Mouse (Mus musculus) C2C12 (cell line): ENCODE data around the gene Baiap2l1. TPM values are rescaled to one million over a fixed set of nuclear protein-coding genes. Genes with fewer than 3 reads are reported as not detected.

Experiments
- H3K27me3 ChIP-seq: one replicate; pipeline ENCODE4 v1.6.1; 2011; ENCODE audit not compliant: control insufficient read depth, insufficient read depth, insufficient read length
- H3K36me3 ChIP-seq: one replicate; pipeline ENCODE4 v1.6.1; 2011; ENCODE audit not compliant: control insufficient read depth, insufficient read depth
- H3K4me3 ChIP-seq: one replicate; pipeline ENCODE4 v1.5.1; 2011; ENCODE audit warnings: mild to moderate bottlenecking, control low read depth; ENCODE audit not compliant: poor library complexity, insufficient read depth, severe bottlenecking
- H3K79me2 ChIP-seq: one replicate; pipeline ENCODE4 v1.6.1; 2011; ENCODE audit not compliant: control insufficient read depth, insufficient read depth
- H3K79me3 ChIP-seq: one replicate; pipeline ENCODE4 v1.6.1; 2011; ENCODE audit warnings: low read depth, control low read depth
- H3ac ChIP-seq: one replicate; pipeline ENCODE3; 2011; ENCODE audit warnings: low read depth; ENCODE audit not compliant: control insufficient read depth, insufficient read length
- CEBPB ChIP-seq: IDR thresholded peaks from one replicate; pipeline ENCODE4 v1.6.1; 2011; ENCODE audit warnings: low read depth, mild to moderate bottlenecking, control low read depth, moderate library complexity
- CTCF ChIP-seq: IDR thresholded peaks from one replicate; pipeline ENCODE4 v1.5.1; 2011; ENCODE audit not compliant: control insufficient read depth, insufficient read depth, insufficient read length
- FOSL1 ChIP-seq: IDR thresholded peaks from one replicate; pipeline ENCODE4 v1.8.0; 2011; ENCODE audit warnings: mild to moderate bottlenecking, low read length; ENCODE audit not compliant: poor library complexity, insufficient read depth, severe bottlenecking
- MAX ChIP-seq: IDR thresholded peaks from one replicate; pipeline ENCODE4 v1.6.1; 2011; ENCODE audit warnings: mild to moderate bottlenecking, control low read depth
- MYOD1 ChIP-seq: IDR thresholded peaks from one replicate; pipeline ENCODE4 v1.6.1; 2011; ENCODE audit warnings: low read depth; ENCODE audit not compliant: control insufficient read depth, insufficient read length
- MYOG ChIP-seq: IDR thresholded peaks from one replicate; pipeline ENCODE4 v1.6.1; 2011; ENCODE audit not compliant: control insufficient read depth, insufficient read length; ENCODE audit errors: extremely low read depth
- USF1 ChIP-seq: IDR thresholded peaks from one replicate; pipeline ENCODE4 v1.6.1; 2011; ENCODE audit warnings: low read depth, mild to moderate bottlenecking, control low read depth, moderate library complexity
- polyA plus RNA-seq: library from polyadenylated mRNA; unstranded; fragments of >200 nt; fragmentation: generic; extraction: Trizol; gene quantifications from one replicate; pipeline ENCODE4 v1.2.1, GENCODE M21; 2012; ENCODE audit warnings: missing spikeins

Baiap2l1 gene
- polyA plus RNA-seq, 1 experiment, result 18.9 TPM

GRCm38 (mm10) chr5:144256888-144257287, 101.0 kb downstream of the Baiap2l1 start:
- Histone ChIP-seq H3K79me2 (peaks cover 66% of the 10 kb centered on the region), H3K36me3 (peaks cover 11% of the 10 kb centered on the region), H3K4me3 (peak overlapping the region; percentile 57), H3K27me3 (no peaks in the 10 kb centered on the region), H3K79me3 (peaks cover 57% of the 10 kb centered on the region), H3ac (peak overlapping the region; percentile 68)
- no peak for TF ChIP-seq USF1
- no peak for TF ChIP-seq MYOD1
- TF ChIP-seq FOSL1, result no peak
- no peak for TF ChIP-seq CEBPB

DNA sequence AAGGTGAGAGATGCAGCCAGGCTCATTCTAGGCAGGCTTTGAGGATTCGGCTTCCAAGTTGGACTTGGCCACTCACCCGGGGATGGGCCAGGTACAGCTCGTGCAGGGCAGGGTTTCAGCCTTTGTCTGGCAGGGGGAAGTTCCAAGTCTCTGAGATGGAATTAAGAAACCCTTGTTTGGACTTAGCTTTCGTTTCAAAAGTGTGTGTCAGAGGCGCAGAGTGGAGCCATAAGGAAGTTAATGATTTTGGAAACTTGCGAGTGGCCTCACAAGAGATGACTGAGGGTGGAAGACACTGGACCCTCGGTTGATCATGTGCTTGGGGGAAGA, 101.4 kb downstream of the Baiap2l1 start:
- Histone ChIP-seq H3ac (peak overlapping the region; percentile 73), H3K36me3 (peaks cover 11% of the 10 kb centered on the region), H3K79me2 (peaks cover 62% of the 10 kb centered on the region), H3K4me3 (peak overlapping the region; percentile 57), H3K27me3 (no peaks in the 10 kb centered on the region), H3K79me3 (peaks cover 54% of the 10 kb centered on the region)
- TF ChIP-seq CEBPB, result no peak
- TF ChIP-seq USF1, result no peak
- TF ChIP-seq CTCF, result no peak
- no peak for TF ChIP-seq MAX
- TF ChIP-seq MYOG, result no peak
- TF ChIP-seq FOSL1, result no peak
- TF ChIP-seq MYOD1, result no peak

GRCm38 (mm10) chr5:144255632-144256540, 102.0 kb downstream of the Baiap2l1 start:
- H3K79me3 ChIP-seq, result peaks cover 48% of the 10 kb centered on the region
- peaks cover 6% of the 10 kb centered on the region for H3K36me3 ChIP-seq
- H3K27me3 ChIP-seq, result no peaks in the 10 kb centered on the region

GRCm38 (mm10) chr5:144254811-144255631, 102.9 kb downstream of the Baiap2l1 start:
- H3K27me3 ChIP-seq, result no peaks in the 10 kb centered on the region
- H3K79me3 ChIP-seq, result peaks cover 42% of the 10 kb centered on the region
- peak overlapping the region; percentile 82 for H3ac ChIP-seq
- TF ChIP-seq MAX (no peak), MYOG (no peak), MYOD1 (no peak), FOSL1 (no peak), CTCF (no peak), CEBPB (no peak), USF1 (no peak)
- peak overlapping the region; percentile 57 for H3K4me3 ChIP-seq
- peaks cover 6% of the 10 kb centered on the region for H3K36me3 ChIP-seq
- H3K79me2 ChIP-seq, result peaks cover 48% of the 10 kb centered on the region

More at GRCm38 (mm10) chr5:144255632-144256540, 102.0 kb downstream of the Baiap2l1 start:
- Histone ChIP-seq H3K4me3 (peak overlapping the region; percentile 57), H3K79me2 (peaks cover 56% of the 10 kb centered on the region), H3ac (peak overlapping the region; percentile 89)
- TF ChIP-seq FOSL1, result no peak
- no peak for TF ChIP-seq MAX
- no peak for TF ChIP-seq MYOG
- no peak for TF ChIP-seq CEBPB
- TF ChIP-seq CTCF, result no peak
- no peak for TF ChIP-seq USF1
- TF ChIP-seq MYOD1, result no peak

DNA sequence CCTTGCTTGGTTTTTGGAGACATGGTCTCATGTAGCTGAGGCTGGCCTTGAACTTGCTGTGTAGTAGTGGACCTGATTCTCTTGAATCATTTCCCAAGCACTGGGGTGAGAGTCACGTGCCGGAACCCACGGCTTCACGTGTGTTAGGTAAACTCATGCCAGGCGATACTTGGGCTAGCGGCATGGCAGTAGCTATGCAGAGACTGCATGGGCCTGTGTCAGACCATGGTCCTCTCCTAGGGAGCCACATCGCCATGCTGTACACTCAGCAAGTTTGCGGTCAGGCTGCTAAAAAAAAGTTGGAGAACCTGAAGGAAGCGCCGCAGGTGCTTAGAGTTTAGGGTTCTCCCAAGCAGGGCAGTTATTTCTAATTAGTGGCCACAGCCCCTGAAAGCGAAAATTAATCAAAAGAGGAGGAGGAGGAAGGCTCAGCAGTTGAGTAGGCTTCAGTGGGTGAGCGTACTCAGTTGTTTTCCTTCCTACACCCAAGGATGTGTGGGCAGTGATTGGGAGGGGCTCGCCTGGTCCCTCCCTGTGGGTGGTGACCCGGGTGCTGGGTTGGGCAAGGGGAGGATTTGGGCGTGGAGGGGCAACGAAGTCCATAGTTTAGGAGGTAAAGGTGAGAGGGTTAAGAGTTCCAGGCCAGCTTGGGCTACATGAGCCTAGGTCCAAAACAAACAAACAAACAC, 103.6 kb downstream of the Baiap2l1 start:
- H3K79me2 ChIP-seq, result peaks cover 40% of the 10 kb centered on the region
- TF ChIP-seq MAX (no peak), CEBPB (no peak), MYOD1 (no peak), CTCF (no peak), FOSL1 (no peak), USF1 (no peak), MYOG (no peak)
- H3K27me3 ChIP-seq, result no peaks in the 10 kb centered on the region
- no peak overlapping the region for H3ac ChIP-seq
- H3K4me3 ChIP-seq, result peak overlapping the region; percentile 57
- peaks cover 6% of the 10 kb centered on the region for H3K36me3 ChIP-seq
- peaks cover 38% of the 10 kb centered on the region for H3K79me3 ChIP-seq

GRCm38 (mm10) chr5:144253212-144253611, 104.7 kb downstream of the Baiap2l1 start:
- Histone ChIP-seq H3K79me3 (peaks cover 28% of the 10 kb centered on the region), H3K36me3 (peaks cover under 1% of the 10 kb centered on the region), H3K4me3 (no peak overlapping the region), H3K27me3 (no peaks in the 10 kb centered on the region), H3ac (no peak overlapping the region), H3K79me2 (peaks cover 30% of the 10 kb centered on the region)
- no peak for TF ChIP-seq MAX
- TF ChIP-seq USF1, result no peak
- TF ChIP-seq CTCF, result no peak
- TF ChIP-seq MYOD1, result no peak
- no peak for TF ChIP-seq CEBPB
- TF ChIP-seq MYOG, result no peak
- no peak for TF ChIP-seq FOSL1
